Mouse (Mus musculus): Measurements from ENCODE around the gene Nxpe4.
"Not testable (repeated sequence)": the region's sequence is repeated elsewhere in the genome, so short reads cannot be mapped to it uniquely, and the experiment has no call there.

The Nxpe4 gene

GRCm38 (mm10) chr9:48410217-48411035 lies 248.6 kb downstream of the Nxpe4 start:
- no peak for DNase-seq (ENCODE audit: low spot score in 2 of 2)

GRCm38 (mm10) chr9:48413591-48413990 lies 251.8 kb downstream of the Nxpe4 start:
- DNase-seq (ENCODE audit: low spot score in 2 of 2) = no peak

- DNase-seq (ENCODE audit: low spot score in 2 of 2) = not testable (repeated sequence)
These were observed 255.5 kb downstream of the Nxpe4 start for GRCm38 (mm10) chr9:48417366-48417765.

GRCm38 (mm10) chr9:48417994-48418393 lies 256.2 kb downstream of the Nxpe4 start:
- DNase-seq (ENCODE audit: low spot score in 2 of 2) = no peak

GRCm38 (mm10) chr9:48418397-48418796 lies 256.6 kb downstream of the Nxpe4 start:
- DNase-seq (ENCODE audit: low spot score in 2 of 2) = no peak

- DNase-seq (ENCODE audit: low spot score in 2 of 2) = no peak
These were observed 257.0 kb downstream of the Nxpe4 start for GRCm38 (mm10) chr9:48418829-48419228.

GRCm38 (mm10) chr9:48420437-48420836 lies 258.6 kb downstream of the Nxpe4 start:
- DNase-seq (ENCODE audit: low spot score in 2 of 2) = no peak

- DNase-seq (ENCODE audit: low spot score in 2 of 2) = no peak
These were observed 259.2 kb downstream of the Nxpe4 start for GRCm38 (mm10) chr9:48421029-48421428.

- no peak for DNase-seq (ENCODE audit: low spot score in 2 of 2)
These were observed 259.7 kb downstream of the Nxpe4 start for GRCm38 (mm10) chr9:48421561-48421960.

GRCm38 (mm10) chr9:48422382-48422781 lies 260.6 kb downstream of the Nxpe4 start:
- no peak for DNase-seq (ENCODE audit: low spot score in 2 of 2)

GRCm38 (mm10) chr9:48423256-48423655 lies 261.4 kb downstream of the Nxpe4 start:
- no peak for DNase-seq (ENCODE audit: low spot score in 2 of 2)

GRCm38 (mm10) chr9:48427176-48427575 lies 265.4 kb downstream of the Nxpe4 start:
- DNase-seq (ENCODE audit: low spot score in 2 of 2) = no peak

- no peak for DNase-seq (ENCODE audit: low spot score in 2 of 2)
These were observed 270.6 kb downstream of the Nxpe4 start for GRCm38 (mm10) chr9:48432449-48432848.

GRCm38 (mm10) chr9:48443873-48444272 lies 282.1 kb downstream of the Nxpe4 start:
- DNase-seq (ENCODE audit: low spot score in 2 of 2) = no peak

- DNase-seq (ENCODE audit: low spot score in 2 of 2) = no peak
These were observed 283.0 kb downstream of the Nxpe4 start for GRCm38 (mm10) chr9:48444821-48445220.

- no peak for DNase-seq (ENCODE audit: low spot score in 2 of 2)
These were observed 286.0 kb downstream of the Nxpe4 start for GRCm38 (mm10) chr9:48447783-48448209.
